Mouse (Mus musculus) small intestine, adult 2 months (tissue): Measurements from ENCODE around the gene Ppara. TPM values are rescaled to one million over a fixed set of nuclear protein-coding genes. Genes with fewer than 3 reads are reported as not detected.

Experiments
- H3K27ac ChIP-seq: fragments of 200-500 bp; 2 replicates; pipeline ENCODE4 v1.5.1; 2012; ENCODE audit warnings: low read depth, low read length, control low read depth, inconsistent platforms; ENCODE audit not compliant: insufficient read depth
- H3K27me3 ChIP-seq: fragments of 200-500 bp; 2 replicates; pipeline ENCODE4 v1.6.1; 2012; ENCODE audit warnings: mild to moderate bottlenecking, moderate library complexity, low read length, inconsistent platforms; ENCODE audit not compliant: control insufficient read depth, insufficient read depth
- H3K36me3 ChIP-seq: fragments of 200-500 bp; 2 replicates; pipeline ENCODE4 v1.6.1; 2012; ENCODE audit warnings: mild to moderate bottlenecking, low read length, control low read depth, inconsistent platforms; ENCODE audit not compliant: control insufficient read depth, insufficient read depth
- H3K4me1 ChIP-seq: fragments of 200-500 bp; 2 replicates; pipeline ENCODE4 v1.6.1; 2012; ENCODE audit warnings: low read length, inconsistent platforms, mixed read lengths; ENCODE audit not compliant: control insufficient read depth, insufficient read depth, insufficient read length
- H3K4me3 ChIP-seq: fragments of 200-500 bp; 2 replicates; pipeline ENCODE4 v1.5.1; 2012; ENCODE audit warnings: low read depth, mild to moderate bottlenecking, control low read depth, inconsistent platforms, low read length, moderate library complexity
- CTCF ChIP-seq: fragments of 200-500 bp; IDR thresholded peaks from 2 replicates; pipeline ENCODE4 v1.5.1; 2012; ENCODE audit warnings: low read depth, mild to moderate bottlenecking, control low read depth, inconsistent platforms, low read length, moderate library complexity, mixed read lengths; ENCODE audit not compliant: insufficient replicate concordance, insufficient read length; ENCODE audit errors: extremely low read depth
- POLR2A ChIP-seq: fragments of 200-500 bp; IDR thresholded peaks from 2 replicates; pipeline ENCODE4 v1.6.1; 2012; ENCODE audit warnings: low read depth, mild to moderate bottlenecking, control low read depth, inconsistent platforms, low read length, moderate library complexity
- WGBS: fragments of 180-500 bp; shearing (Covaris S2); methylation state at CpG from one replicate; pipeline ENCODE4 v1.1.7; 2018; 5-methylcytosine and 5-hydroxymethylcytosine counted together
- polyA plus RNA-seq: library from polyadenylated mRNA; depleted of rRNA; stranded (reverse); fragments of >200 nt; gene quantifications from 2 replicates; pipeline ENCODE4 v1.2.3, GENCODE M21; 2012

Ppara gene
- polyA plus RNA-seq, 1 experiment: 7.2 TPM

GRCm38 (mm10) chr15:85826676-85827075 lies 91.9 kb downstream of the Ppara start:
- Histone ChIP-seq H3K36me3 (no peaks in the 10 kb centered on the region), H3K4me3 (no peak overlapping the region), H3K27me3 (no peaks in the 10 kb centered on the region; the same call in 1 of the 2 replicates), H3K4me1 (peaks cover 7% of the 10 kb centered on the region; the same call in 1 of the 2 replicates), H3K27ac (no peak overlapping the region)
- TF ChIP-seq POLR2A: no peak
- TF ChIP-seq CTCF: no peak
- 30% methylated on average over 5 of the region's 5 CpGs for WGBS

GRCm38 (mm10) chr15:85828071-85828470 lies 93.3 kb downstream of the Ppara start:
- Histone ChIP-seq H3K27me3 (no peaks in the 10 kb centered on the region), H3K36me3 (no peaks in the 10 kb centered on the region), H3K27ac (no peak overlapping the region), H3K4me1 (peaks cover 11% of the 10 kb centered on the region; the same call in 1 of the 2 replicates), H3K4me3 (no peak overlapping the region)
- no peak for TF ChIP-seq POLR2A
- TF ChIP-seq CTCF: no peak
- 78% methylated on average over 4 of the region's 4 CpGs for WGBS

GRCm38 (mm10) chr15:85829470-85829869 lies 94.7 kb downstream of the Ppara start:
- TF ChIP-seq CTCF (no peak), POLR2A (no peak)
- Histone ChIP-seq H3K36me3 (no peaks in the 10 kb centered on the region), H3K4me1 (peaks cover 11% of the 10 kb centered on the region; the same call in 1 of the 2 replicates), H3K27ac (no peak overlapping the region), H3K4me3 (no peak overlapping the region), H3K27me3 (no peaks in the 10 kb centered on the region)
- WGBS: 58% methylated on average over 5 of the region's 5 CpGs

GRCm38 (mm10) chr15:85831954-85832590 lies 97.3 kb downstream of the Ppara start, which contains the start of gene Ttc38:
Gene Ttc38 (plus strand): TSS chr15:85832306.
- no peak; the same call in 1 of the 2 replicates for TF ChIP-seq CTCF
- peak; percentile 72 for TF ChIP-seq POLR2A
- peak within 1 kb of the TSS; percentile 73 for H3K27ac ChIP-seq
- no peaks in the 10 kb centered on the region for H3K27me3 ChIP-seq
- H3K36me3 ChIP-seq: 0 out of 2 replicates have a peak, but pooled peaks cover 3% of the 10 kb centered on the region
- H3K4me1 ChIP-seq: peaks cover 11% of the 10 kb centered on the region; the same call in 1 of the 2 replicates
- H3K4me3 ChIP-seq: peak within 1 kb of the TSS; percentile 94
- 1% methylated on average over 27 of the region's 27 CpGs for WGBS

- peak overlapping the region; percentile 73 for H3K27ac ChIP-seq
- 18% methylated on average over 8 of the region's 8 CpGs for WGBS
- 0 out of 2 replicates have a peak, but pooled peaks cover 3% of the 10 kb centered on the region for H3K36me3 ChIP-seq
- no peaks in the 10 kb centered on the region for H3K27me3 ChIP-seq
- peaks cover 11% of the 10 kb centered on the region; the same call in 1 of the 2 replicates for H3K4me1 ChIP-seq
- H3K4me3 ChIP-seq: peak overlapping the region; percentile 94
- TF ChIP-seq POLR2A (no peak), CTCF (no peak)
Measured at GRCm38 (mm10) chr15:85832599-85832998, 97.8 kb downstream of the Ppara start.

- no peak for TF ChIP-seq POLR2A
- TF ChIP-seq CTCF: peak; percentile 38; the same call in 1 of the 2 replicates
- no peak overlapping the region for H3K27ac ChIP-seq
- no peaks in the 10 kb centered on the region for H3K27me3 ChIP-seq
- peaks cover 6% of the 10 kb centered on the region; the same call in 1 of the 2 replicates for H3K4me1 ChIP-seq
- 57% methylated on average over 3 of the region's 3 CpGs for WGBS
- H3K36me3 ChIP-seq: 0 out of 2 replicates have a peak, but pooled peaks cover 3% of the 10 kb centered on the region
- H3K4me3 ChIP-seq: no peak overlapping the region
Measured at GRCm38 (mm10) chr15:85835335-85835734, 100.6 kb downstream of the Ppara start.

- 85% methylated on average over 5 of the region's 5 CpGs for WGBS
- no peak overlapping the region for H3K4me3 ChIP-seq
- no peak overlapping the region for H3K27ac ChIP-seq
- H3K4me1 ChIP-seq: peaks cover 4% of the 10 kb centered on the region; the same call in 1 of the 2 replicates
- TF ChIP-seq POLR2A: no peak
- no peak for TF ChIP-seq CTCF
- no peaks in the 10 kb centered on the region for H3K27me3 ChIP-seq
- H3K36me3 ChIP-seq: 0 out of 2 replicates have a peak, but pooled peaks cover 5% of the 10 kb centered on the region
Measured at GRCm38 (mm10) chr15:85836887-85837286, 102.1 kb downstream of the Ppara start.
